Mouse (Mus musculus) monocyte, adult 59 days (primary cell): Measurements from ENCODE around the gene Arr3. TPM values are rescaled to one million over a fixed set of nuclear protein-coding genes. Genes with fewer than 3 reads are reported as not detected.

Source experiments
- total RNA-seq, 2 experiments: library from RNA; stranded (reverse); gene quantifications; one replicate each; pipeline ENCODE4 v1.2.4; 2023

The Arr3 gene
- total RNA-seq = not detected

GRCm38 (mm10) chrX:100605314-100605713, at the start of gene Arr3:
TSS of gene Arr3 (plus strand) at chrX:100605497.

GRCm38 (mm10) chrX:100571951-100572350, 33.3 kb upstream of the Arr3 start, which contains the start of gene Awat1:
TSS of gene Awat1 (plus strand) at chrX:100572251.

DNA sequence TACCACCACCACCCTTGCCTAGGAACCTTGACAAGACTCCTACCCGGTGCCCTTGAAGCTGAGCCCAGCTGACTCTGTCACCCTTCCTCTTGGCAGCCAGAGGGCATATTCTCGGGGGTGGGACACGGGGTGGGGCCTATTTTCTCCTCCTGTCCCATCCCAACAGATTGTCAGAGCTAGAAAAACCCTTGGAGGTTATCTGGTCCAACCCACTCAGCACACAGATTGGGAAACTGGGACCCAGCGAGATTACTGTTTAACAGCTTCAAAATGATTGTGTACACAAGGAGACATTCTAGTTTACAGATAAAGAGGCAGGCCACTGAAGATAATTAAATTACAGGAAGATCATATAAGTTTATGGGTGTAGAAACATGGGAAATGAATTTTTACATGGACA, 10.5 kb upstream of the Arr3 start, which contains the start of gene P2ry4:
TSS of gene P2ry4 (minus strand) at position 79 of the 400 bp plus-strand sequence.

DNA sequence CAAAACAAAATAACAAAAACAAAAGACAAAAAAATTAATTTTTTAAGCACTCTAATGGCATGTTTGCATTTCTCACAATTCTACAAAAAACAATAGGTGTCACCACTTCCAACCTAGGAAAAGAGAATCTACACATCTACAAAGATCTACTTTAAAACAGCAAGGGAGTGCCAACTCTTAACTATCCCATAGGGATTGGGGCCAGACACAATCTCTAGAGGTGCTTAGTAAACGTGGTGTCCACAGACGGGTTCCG, 20.2 kb downstream of the Arr3 start, which contains the start of gene Kif4:
TSS of gene Kif4 (plus strand) at position 192 of the 256 bp plus-strand sequence.

GRCm38 (mm10) chrX:100625802-100626793, 20.8 kb downstream of the Arr3 start, which contains the start of gene Pdzd11:
TSS of gene Pdzd11 (minus strand) at chrX:100626568.

Other genes with a start within 250 kb of the Arr3 start
- not detected for gene Otud6a, start 176.5 kb upstream of the Arr3 start, total RNA-seq
- not detected for gene Awat2, start 162.8 kb upstream of the Arr3 start, total RNA-seq
- gene Igbp1, start 111.2 kb upstream of the Arr3 start, total RNA-seq = 10 to 100 TPM; 65.7 to 67.3 TPM
- not detected for gene Dgat2l6, start 80.7 kb upstream of the Arr3 start, total RNA-seq
- gene Awat1, start 33.2 kb upstream of the Arr3 start, total RNA-seq = not detected
- gene P2ry4, start 10.6 kb upstream of the Arr3 start, total RNA-seq = not detected
- gene Kif4, start 20.2 kb downstream of the Arr3 start, total RNA-seq = under 1 TPM; 0.33 to 0.50 TPM
- 10 to 100 TPM; 18.6 to 18.8 TPM for gene Pdzd11, start 21.1 kb downstream of the Arr3 start, total RNA-seq
- gene Gdpd2, start 124.4 kb downstream of the Arr3 start, total RNA-seq = under 1 TPM in 1 of 2 experiments, not detected in 1; 0.18 TPM
- 1 to 10 TPM; 1.7 to 2.5 TPM for gene Dlg3, start 162.2 kb downstream of the Arr3 start, total RNA-seq